Mouse (Mus musculus) lung, adult 2 months (tissue): Measurements from ENCODE around the gene Lpcat2.

Experiments used
- CTCF ChIP-seq: fragments of 200-500 bp; IDR thresholded peaks from 2 replicates; pipeline ENCODE4 v1.5.1; 2011; ENCODE audit warnings: mild to moderate bottlenecking, low read length, control low read depth; ENCODE audit not compliant: insufficient read depth
- POLR2A ChIP-seq: fragments of 200-500 bp; IDR thresholded peaks from 2 replicates; pipeline ENCODE4 v1.6.1; 2011; ENCODE audit warnings: low read depth, mild to moderate bottlenecking, control low read depth, low read length, borderline replicate concordance; ENCODE audit errors: extremely low read depth

DNA sequence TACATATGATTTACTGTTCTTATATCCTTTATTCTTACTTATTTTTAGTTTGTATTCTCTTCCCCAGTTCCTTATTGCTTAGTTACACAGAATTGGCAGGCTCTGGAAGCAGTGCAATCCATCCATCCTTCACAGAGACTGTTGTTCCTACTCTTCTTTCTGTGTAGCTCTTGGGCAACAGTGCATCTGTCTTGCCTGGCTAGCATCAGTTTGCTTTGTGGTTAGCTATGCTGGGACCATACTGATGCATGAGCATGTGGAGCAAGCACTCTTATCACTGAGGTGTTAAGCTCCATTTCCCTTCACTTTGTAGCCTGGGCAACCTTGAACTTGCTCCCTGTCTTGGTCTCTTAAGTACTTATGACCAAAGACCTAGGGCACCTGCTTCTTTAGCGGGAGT is 6.8 kb downstream of the Lpcat2 start:
- TF ChIP-seq CTCF (no peak), POLR2A (no peak)
